Mouse (Mus musculus) stomach, postnatal 0 days (tissue): Measurements from ENCODE around the gene Shroom2.

Source experiments
- CTCF ChIP-seq: IDR thresholded peaks from 2 replicates; pipeline ENCODE4 v1.5.1; 2016; ENCODE audit warnings: antibody characterized with exemption, low read depth, mild to moderate bottlenecking, moderate library complexity
- EP300 ChIP-seq: optimal IDR thresholded peaks from 2 replicates; pipeline ENCODE3; 2016; ENCODE audit warnings: antibody characterized with exemption

DNA sequence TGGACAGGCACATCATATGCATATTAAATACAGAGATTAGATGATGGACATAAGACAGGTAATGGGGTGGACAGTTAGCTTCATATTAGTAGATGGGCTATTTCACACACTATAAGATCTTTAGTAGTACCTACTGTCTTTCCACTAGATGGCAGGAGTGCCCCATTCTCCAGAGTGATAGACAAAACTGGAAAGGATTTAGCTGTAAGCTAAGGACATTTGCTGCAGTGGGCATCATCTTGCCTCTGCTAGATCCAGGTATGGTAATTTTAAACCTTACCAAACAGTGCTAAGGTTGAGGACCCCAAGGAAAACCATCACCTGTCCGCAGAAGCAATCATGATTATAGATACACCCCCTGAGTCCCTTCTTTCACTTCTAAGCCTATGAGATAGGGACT is 150.8 kb downstream of the Shroom2 start:
- TF ChIP-seq CTCF (peak; percentile 76), EP300 (no peak)
